Mouse (Mus musculus) MEL (cell line): ENCODE measurements at regions not wholly inside any gene's neighbourhood (a gene's known extent, or its start where the extent isn't known, plus 50 kb on each side); places are given as distances from the start of the nearest gene placed in this dataset.
A peak's percentile ranks its signal among the peaks of the same experiment; 100 is the strongest.

Source experiments
- DNase-seq: peaks from one replicate; pipeline ENCODE4 v3.0.0; 2011; ENCODE audit warnings: low read depth, low spot score
- H3K27ac ChIP-seq: 2 replicates; pipeline ENCODE4 v1.5.1; 2012; ENCODE audit warnings: low read depth, mild to moderate bottlenecking, control low read depth, low read length, moderate library complexity; ENCODE audit not compliant: control insufficient read depth
- H3K27me3 ChIP-seq, 2 experiments: fragments of 150-350 bp in 1 of 2; sonication (generic) in 1 of 2; 2 replicates each; pipeline ENCODE4 v1.6.1; 2012; ENCODE audit warnings: low read length in 2 of 2, mild to moderate bottlenecking in 2 of 2, improper control_type of control experiment in 1 of 2, moderate library complexity in 1 of 2; ENCODE audit not compliant: insufficient read depth in 2 of 2, control insufficient read depth in 1 of 2
- H3K36me3 ChIP-seq, 2 experiments: 2 replicates each; pipeline ENCODE4 v1.6.1; 2012 to 2014; ENCODE audit warnings: low read length in 2 of 2, improper control_type of control experiment in 1 of 2, inconsistent platforms in 1 of 2, mild to moderate bottlenecking in 1 of 2; ENCODE audit not compliant: insufficient read depth in 2 of 2, control insufficient read depth in 1 of 2
- H3K4me1 ChIP-seq, 2 experiments: fragments of 150-350 bp in 1 of 2; sonication (generic) in 1 of 2; 2 replicates each; pipeline ENCODE4 v1.6.1; 2012; ENCODE audit warnings: low read length in 2 of 2, improper control_type of control experiment in 1 of 2, mild to moderate bottlenecking in 1 of 2; ENCODE audit not compliant: insufficient read depth in 2 of 2, control insufficient read depth in 1 of 2
- H3K4me3 ChIP-seq, 2 experiments: fragments of 150-350 bp in 1 of 2; sonication (generic) in 1 of 2; 2 replicates each; pipeline ENCODE4 v1.5.1; 2012; ENCODE audit warnings: low read depth in 2 of 2, low read length in 2 of 2, mild to moderate bottlenecking in 2 of 2, moderate library complexity in 2 of 2, control low read depth in 1 of 2, improper control_type of control experiment in 1 of 2; ENCODE audit not compliant: control insufficient read depth in 1 of 2, insufficient read depth in 1 of 2
- H3K79me2 ChIP-seq: 2 replicates; pipeline ENCODE4 v1.6.1; 2012; ENCODE audit warnings: mild to moderate bottlenecking, low read length, moderate library complexity; ENCODE audit not compliant: control insufficient read depth, poor library complexity, insufficient read depth
- H3K9ac ChIP-seq: 2 replicates; pipeline ENCODE4 v1.6.1; 2012; ENCODE audit warnings: low read depth, mild to moderate bottlenecking, control low read depth, low read length, moderate library complexity; ENCODE audit not compliant: control insufficient read depth, poor library complexity, severe bottlenecking
- H3K9me3 ChIP-seq: fragments of 150-350 bp; sonication (generic); replicated peaks from 2 replicates; pipeline ENCODE4 v1.6.1; 2012; ENCODE audit warnings: mild to moderate bottlenecking, low read length, improper control_type of control experiment, moderate library complexity; ENCODE audit not compliant: insufficient read depth
- BHLHE40 ChIP-seq: IDR thresholded peaks from 2 replicates; pipeline ENCODE4 v1.6.1; 2012; ENCODE audit warnings: low read depth, mild to moderate bottlenecking, inconsistent platforms, low read length, improper control_type of control experiment, borderline replicate concordance
- CHD1 ChIP-seq: IDR thresholded peaks from 2 replicates; pipeline ENCODE4 v1.6.1; 2012; ENCODE audit warnings: low read depth, mild to moderate bottlenecking, inconsistent platforms, low read length, improper control_type of control experiment
- CHD2 ChIP-seq: IDR thresholded peaks from 2 replicates; pipeline ENCODE4 v1.6.1; 2011; ENCODE audit warnings: low read length, improper control_type of control experiment
- CTCF ChIP-seq, 3 experiments: IDR thresholded peaks in 2 of 3; conservative IDR thresholded peaks in 1 of 3; 2 replicates each; pipeline ENCODE4 v1.5.1; 2011 to 2012; ENCODE audit warnings: low read length in 3 of 3, low read depth in 2 of 3, mild to moderate bottlenecking in 2 of 3, improper control_type of control experiment in 1 of 3, inconsistent platforms in 1 of 3, mixed read lengths in 1 of 3, moderate library complexity in 1 of 3; ENCODE audit not compliant: control insufficient read depth in 1 of 3, insufficient read depth in 1 of 3, poor library complexity in 1 of 3, severe bottlenecking in 1 of 3
- E2F4 ChIP-seq: IDR thresholded peaks from 2 replicates; pipeline ENCODE4 v1.6.1; 2011; ENCODE audit warnings: low read depth, low read length, improper control_type of control experiment, borderline replicate concordance
- EP300 ChIP-seq, 2 experiments: IDR thresholded peaks; 2 replicates each; pipeline ENCODE4 v1.6.1; 2011; ENCODE audit warnings: improper control_type of control experiment in 2 of 2, low read length in 2 of 2, low read depth in 1 of 2, mild to moderate bottlenecking in 1 of 2
- ETS1 ChIP-seq: IDR thresholded peaks from 2 replicates; pipeline ENCODE4 v1.6.1; 2012; ENCODE audit warnings: low read depth, mild to moderate bottlenecking, inconsistent platforms, low read length, improper control_type of control experiment, moderate library complexity
- GABPA ChIP-seq: IDR thresholded peaks from 2 replicates; pipeline ENCODE4 v1.6.1; 2012; ENCODE audit warnings: low read depth, mild to moderate bottlenecking, inconsistent platforms, low read length, improper control_type of control experiment, moderate library complexity
- GATA1 ChIP-seq: IDR thresholded peaks from 2 replicates; pipeline ENCODE4 v1.6.1; 2011; ENCODE audit warnings: low read depth, low read length, improper control_type of control experiment
- JUND ChIP-seq: IDR thresholded peaks from 2 replicates; pipeline ENCODE4 v1.6.1; 2011; ENCODE audit warnings: low read depth, mild to moderate bottlenecking, improper control_type of control experiment, low read length
- MAFK ChIP-seq: IDR thresholded peaks from 2 replicates; pipeline ENCODE4 v1.6.1; 2011; ENCODE audit warnings: low read depth, mild to moderate bottlenecking, low read length, improper control_type of control experiment, borderline replicate concordance
- MAX ChIP-seq: IDR thresholded peaks from 2 replicates; pipeline ENCODE4 v1.6.1; 2011; ENCODE audit warnings: low read length, improper control_type of control experiment
- MAZ ChIP-seq: IDR thresholded peaks from 2 replicates; pipeline ENCODE4 v1.6.1; 2012; ENCODE audit warnings: low read depth, mild to moderate bottlenecking, inconsistent platforms, low read length, improper control_type of control experiment
- MEF2A ChIP-seq: IDR thresholded peaks from 2 replicates; pipeline ENCODE4 v1.6.1; 2014; ENCODE audit warnings: low read depth, mild to moderate bottlenecking, inconsistent platforms, low read length, improper control_type of control experiment; ENCODE audit not compliant: poor library complexity, insufficient replicate concordance, severe bottlenecking; ENCODE audit errors: extremely low read depth
- MYB ChIP-seq: IDR thresholded peaks from 2 replicates; pipeline ENCODE4 v1.6.1; 2011; ENCODE audit warnings: mild to moderate bottlenecking, low read depth, low read length, improper control_type of control experiment
- MYC ChIP-seq: IDR thresholded peaks from 2 replicates; pipeline ENCODE4 v1.6.1; 2011; ENCODE audit warnings: low read depth, mild to moderate bottlenecking, low read length, improper control_type of control experiment, moderate library complexity
- NELFE ChIP-seq: IDR thresholded peaks from 2 replicates; pipeline ENCODE4 v1.6.1; 2011; ENCODE audit warnings: low read depth, low read length, improper control_type of control experiment
- POLR2A ChIP-seq, 2 experiments: IDR thresholded peaks; 2 replicates each; pipeline ENCODE4 v1.6.1; 2011 to 2012; ENCODE audit warnings: low read length in 2 of 2, mild to moderate bottlenecking in 2 of 2, control low read depth in 1 of 2, improper control_type of control experiment in 1 of 2, low read depth in 1 of 2, moderate library complexity in 1 of 2; ENCODE audit not compliant: control insufficient read depth in 1 of 2, insufficient read depth in 1 of 2, poor library complexity in 1 of 2
- POLR2AphosphoS2 ChIP-seq: IDR thresholded peaks from 2 replicates; pipeline ENCODE4 v1.6.1; 2011; ENCODE audit warnings: low read length, improper control_type of control experiment
- POLR2AphosphoS5 ChIP-seq: IDR thresholded peaks from 2 replicates; pipeline ENCODE4 v1.6.1; 2012; ENCODE audit warnings: low read depth, borderline replicate concordance, mild to moderate bottlenecking, inconsistent platforms, low read length, moderate library complexity, mixed read lengths
- RAD21 ChIP-seq: IDR thresholded peaks from 2 replicates; pipeline ENCODE4 v1.6.1; 2011; ENCODE audit warnings: mild to moderate bottlenecking, low read depth, low read length, improper control_type of control experiment
- SIN3A ChIP-seq: IDR thresholded peaks from 2 replicates; pipeline ENCODE4 v1.6.1; 2012; ENCODE audit warnings: low read length, improper control_type of control experiment, inconsistent platforms
- TAL1 ChIP-seq: IDR thresholded peaks from 2 replicates; pipeline ENCODE4 v1.6.1; 2012; ENCODE audit warnings: mild to moderate bottlenecking, inconsistent platforms, low read length, moderate library complexity, mixed read lengths
- TBP ChIP-seq: IDR thresholded peaks from 2 replicates; pipeline ENCODE4 v1.8.0; 2011; ENCODE audit warnings: low read depth, low read length, improper control_type of control experiment
- TCF12 ChIP-seq: IDR thresholded peaks from 2 replicates; pipeline ENCODE4 v1.6.1; 2014; ENCODE audit warnings: low read depth, mild to moderate bottlenecking, inconsistent platforms, low read length, improper control_type of control experiment, moderate library complexity
- UBTF ChIP-seq: IDR thresholded peaks from 2 replicates; pipeline ENCODE4 v1.6.1; 2012; ENCODE audit warnings: low read depth, mild to moderate bottlenecking, inconsistent platforms, low read length, improper control_type of control experiment, moderate library complexity, borderline replicate concordance; ENCODE audit not compliant: insufficient read depth
- USF1 ChIP-seq: IDR thresholded peaks from 2 replicates; pipeline ENCODE4 v1.6.1; 2014; ENCODE audit warnings: low read depth, mild to moderate bottlenecking, inconsistent platforms, low read length, improper control_type of control experiment, moderate library complexity
- USF2 ChIP-seq, 2 experiments: IDR thresholded peaks; 2 replicates each; pipeline ENCODE4 v1.6.1; 2011 to 2012; ENCODE audit warnings: improper control_type of control experiment in 2 of 2, low read length in 2 of 2, borderline replicate concordance in 1 of 2, inconsistent platforms in 1 of 2, low read depth in 1 of 2, mild to moderate bottlenecking in 1 of 2; ENCODE audit not compliant: insufficient read depth in 1 of 2
- ZC3H11A ChIP-seq: IDR thresholded peaks from 2 replicates; pipeline ENCODE4 v1.6.1; 2012; ENCODE audit warnings: low read depth, mild to moderate bottlenecking, inconsistent platforms, low read length, improper control_type of control experiment
- ZKSCAN1 ChIP-seq: IDR thresholded peaks from 2 replicates; pipeline ENCODE4 v1.6.1; 2012; ENCODE audit warnings: low read depth, mild to moderate bottlenecking, inconsistent platforms, low read length, improper control_type of control experiment, moderate library complexity
- ZMIZ1 ChIP-seq: IDR thresholded peaks from 2 replicates; pipeline ENCODE4 v1.6.1; 2012; ENCODE audit warnings: low read depth, mild to moderate bottlenecking, inconsistent platforms, low read length, improper control_type of control experiment, moderate library complexity

DNA sequence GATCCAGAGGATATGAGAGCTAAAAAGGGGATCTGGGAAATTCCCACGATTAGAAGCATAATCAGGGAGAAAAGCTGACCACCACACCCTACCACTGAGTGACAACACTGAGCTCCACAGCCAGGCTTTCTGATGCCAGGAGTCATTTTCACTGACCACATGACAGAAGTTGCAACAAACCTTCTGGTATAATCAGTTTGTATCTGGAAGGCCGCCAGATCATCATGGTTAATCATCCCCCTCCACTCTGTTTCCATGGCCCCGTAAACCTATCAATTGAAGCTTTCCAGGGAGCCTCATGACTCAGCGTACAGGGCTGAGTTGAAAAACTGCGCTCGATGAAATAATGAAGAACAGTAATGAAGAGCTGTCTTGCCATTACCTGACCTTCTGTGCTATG is 316.9 kb downstream of the H2al1j start:
- no peaks in the 10 kb centered on the region for H3K9me3 ChIP-seq
- H3K79me2 ChIP-seq = no peaks in the 10 kb centered on the region
- peaks cover 0 to 9% of the 10 kb centered on the region in 2 experiments; a peak in 2 of 4 replicates for H3K36me3 ChIP-seq
- H3K9ac ChIP-seq = no peak overlapping the region
- TF ChIP-seq CHD1 (no peak), MAZ (no peak), MEF2A (no peak), MAX (no peak), MAFK (no peak), TAL1 (no peak), TBP (no peak), UBTF (no peak), POLR2AphosphoS5 (no peak), ETS1 (peak; percentile 9; the same call in 1 of the 2 replicates), SIN3A (no peak), ZKSCAN1 (no peak), EP300 (IDR thresholded peaks at IDR 0.05; ENCODE audit: low read depth in 1 of 2, low read length in 2 of 2) (peak in 1 of 2 experiments; percentile 73; a peak in 3 of 4 replicates), RAD21 (no peak), BHLHE40 (no peak), USF2 (IDR thresholded peaks at IDR 0.05; ENCODE audit: borderline replicate concordance in 1 of 2, insufficient read depth in 1 of 2, low read depth in 1 of 2, low read length in 2 of 2) (no peak), POLR2AphosphoS2 (no peak), CHD2 (no peak), ZMIZ1 (no peak), TCF12 (no peak), MYB (no peak), JUND (no peak), POLR2A (IDR thresholded peaks at IDR 0.05; ENCODE audit: control insufficient read depth in 1 of 2, insufficient read depth in 1 of 2, low read depth in 1 of 2, low read length in 2 of 2, poor library complexity in 1 of 2) (no peak), CTCF (IDR thresholded peaks at IDR 0.05 in 2 of 3, conservative IDR thresholded peaks at IDR 0.05 in 1 of 3; ENCODE audit: control insufficient read depth in 1 of 3, insufficient read depth in 1 of 3, low read depth in 2 of 3, low read length in 3 of 3, poor library complexity in 1 of 3, severe bottlenecking in 1 of 3) (no peak), NELFE (no peak), E2F4 (no peak), ZC3H11A (no peak), GATA1 (peak; percentile 38; the same call in 1 of the 2 replicates), USF1 (peak; percentile 33; the same call in 1 of the 2 replicates), MYC (no peak), GABPA (no peak)
- peaks cover 0 to 13% of the 10 kb centered on the region in 2 experiments; a peak in 2 of 4 replicates for H3K4me1 ChIP-seq
- no peak overlapping the region for H3K27ac ChIP-seq
- H3K4me3 ChIP-seq = no peak overlapping the region
- DNase-seq = peak; percentile 75
- H3K27me3 ChIP-seq = no peaks in the 10 kb centered on the region
